Mouse (Mus musculus) midbrain, embryonic 11.5 days (tissue): ENCODE measurements at regions not wholly inside any gene's neighbourhood (a gene's known extent, or its start where the extent isn't known, plus 50 kb on each side); places are given as distances from the start of the nearest gene placed in this dataset.

ENCODE experiments used
- ATAC-seq: fragments of 200-750 bp; cut with Nextera tagmentation; 2 replicates; pipeline ENCODE4 v1.8.0; 2017; ENCODE audit warnings: moderate TSS enrichment, moderate library complexity; ENCODE audit not compliant: low FRiP score
- DNase-seq: peaks from one replicate; pipeline ENCODE4 v3.0.0; 2015; ENCODE audit warnings: low spot score; ENCODE audit errors: missing footprints
- H3K27ac ChIP-seq: fragments of 300-500 bp; sonication (generic); 2 replicates; pipeline ENCODE4 v1.5.1; 2014; ENCODE audit warnings: low read depth, low read length
- H3K27me3 ChIP-seq: fragments of 300-500 bp; sonication (generic); 2 replicates; pipeline ENCODE4 v1.6.1; 2014; ENCODE audit warnings: mild to moderate bottlenecking, low read length, moderate library complexity, mixed read lengths; ENCODE audit not compliant: control insufficient read depth, insufficient read depth
- H3K36me3 ChIP-seq: fragments of 300-500 bp; sonication (generic); 2 replicates; pipeline ENCODE4 v1.6.1; 2014; ENCODE audit warnings: mild to moderate bottlenecking, low read length, moderate library complexity, mixed read lengths; ENCODE audit not compliant: control insufficient read depth, insufficient read depth
- H3K4me1 ChIP-seq: fragments of 300-500 bp; sonication (generic); 2 replicates; pipeline ENCODE4 v1.6.1; 2014; ENCODE audit warnings: low read length; ENCODE audit not compliant: control insufficient read depth, insufficient read depth
- H3K4me2 ChIP-seq: fragments of 300-500 bp; sonication (generic); 2 replicates; pipeline ENCODE4 v1.6.1; 2014; ENCODE audit warnings: mild to moderate bottlenecking, moderate library complexity
- H3K4me3 ChIP-seq: fragments of 300-500 bp; sonication (generic); 2 replicates; pipeline ENCODE4 v1.5.1; 2014; ENCODE audit warnings: low read depth, low read length
- H3K9ac ChIP-seq: fragments of 300-500 bp; sonication (generic); 2 replicates; pipeline ENCODE4 v1.6.1; 2014; ENCODE audit warnings: low read length
- H3K9me3 ChIP-seq: fragments of 300-500 bp; sonication (generic); 2 replicates; pipeline ENCODE4 v1.6.1; 2016; ENCODE audit warnings: low read length; ENCODE audit not compliant: control insufficient read depth
- WGBS: fragments of 180-500 bp; shearing (Covaris S2); extraction: QIAGEN DNeasy Blood & Tissue Kit; methylation state at CpG from one replicate; pipeline ENCODE4 v1.1.7; 2014; 5-methylcytosine and 5-hydroxymethylcytosine counted together

DNA sequence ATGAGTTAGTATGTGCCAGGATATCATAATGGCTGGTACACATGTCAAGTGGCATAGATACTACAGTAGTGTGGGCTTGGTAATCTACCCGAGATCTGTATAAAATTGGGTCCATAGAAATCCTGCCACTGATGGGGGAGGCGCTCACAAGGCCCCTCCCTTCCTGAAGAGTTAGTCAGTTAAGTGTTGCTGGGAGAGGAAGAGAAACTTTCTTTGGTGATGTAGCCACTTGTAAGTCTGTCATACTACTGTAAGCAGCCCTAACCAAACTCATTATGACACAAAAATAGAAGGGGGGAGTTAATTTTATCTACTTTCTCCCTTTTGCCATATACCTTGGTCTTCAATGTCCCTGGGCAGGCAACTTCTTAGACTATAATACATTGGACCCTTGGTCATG, 316.3 kb downstream of the Setd4 start:
- H3K4me2 ChIP-seq: no peak overlapping the region
- H3K9ac ChIP-seq: no peak overlapping the region
- no peak overlapping the region for H3K27ac ChIP-seq
- no peak for DNase-seq
- ATAC-seq: no peak
- no peaks in the 10 kb centered on the region for H3K27me3 ChIP-seq
- no peaks in the 10 kb centered on the region for H3K36me3 ChIP-seq
- WGBS: 75% methylated on average over 2 of the region's 2 CpGs
- H3K9me3 ChIP-seq: no peaks in the 10 kb centered on the region
- H3K4me3 ChIP-seq: no peak overlapping the region
- H3K4me1 ChIP-seq: peaks cover 3% of the 10 kb centered on the region; the same call in 1 of the 2 replicates

DNA sequence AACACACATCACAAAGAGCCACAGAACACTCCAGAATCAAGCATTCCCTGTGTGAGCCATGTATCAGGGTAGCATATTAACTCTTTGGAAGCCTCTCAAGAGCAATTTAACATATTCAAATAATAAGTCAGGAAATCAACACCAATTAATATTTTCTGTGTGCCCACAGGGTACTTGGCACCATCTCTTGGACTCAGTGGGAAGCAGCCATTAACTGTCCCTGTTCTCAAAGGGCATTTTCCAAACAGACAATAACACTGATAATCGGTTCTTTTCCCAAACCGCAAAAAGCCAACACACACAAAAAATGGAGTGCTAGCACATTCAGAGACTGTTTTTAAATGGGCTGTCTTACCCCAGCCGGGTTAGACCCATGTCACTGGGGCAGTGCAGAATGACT, 317.0 kb downstream of the Setd4 start:
- H3K27me3 ChIP-seq: no peaks in the 10 kb centered on the region
- H3K4me1 ChIP-seq: no peaks in the 10 kb centered on the region; the same call in 1 of the 2 replicates
- ATAC-seq: no peak
- DNase-seq: no peak
- no peaks in the 10 kb centered on the region for H3K9me3 ChIP-seq
- H3K9ac ChIP-seq: no peak overlapping the region
- no peak overlapping the region for H3K4me3 ChIP-seq
- 90% methylated on average over 3 of the region's 3 CpGs for WGBS
- H3K27ac ChIP-seq: no peak overlapping the region
- H3K36me3 ChIP-seq: no peaks in the 10 kb centered on the region
- H3K4me2 ChIP-seq: no peak overlapping the region

DNA sequence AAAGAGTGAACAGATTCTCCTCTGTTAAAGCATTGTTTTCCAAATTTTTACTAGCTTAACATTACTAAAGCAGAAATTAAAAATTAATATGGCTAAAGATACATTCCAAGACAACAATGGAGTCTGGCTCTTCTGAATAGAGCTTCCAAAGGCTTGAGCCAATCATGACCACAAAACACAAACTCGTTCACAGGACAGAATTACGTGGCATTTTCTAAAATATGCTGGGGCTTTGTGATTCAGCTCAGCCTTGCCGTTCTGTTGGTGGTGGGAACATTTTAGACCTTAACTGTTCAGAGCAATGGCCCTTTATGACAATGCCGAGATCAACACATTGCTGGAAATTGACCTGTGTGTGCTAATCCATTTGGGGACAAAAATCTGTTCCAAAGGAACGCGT, 318.7 kb downstream of the Setd4 start:
- Histone ChIP-seq H3K9me3 (no peaks in the 10 kb centered on the region), H3K9ac (no peak overlapping the region), H3K27me3 (no peaks in the 10 kb centered on the region), H3K4me3 (no peak overlapping the region), H3K4me1 (no peaks in the 10 kb centered on the region; the same call in 1 of the 2 replicates), H3K4me2 (no peak overlapping the region), H3K36me3 (no peaks in the 10 kb centered on the region), H3K27ac (no peak overlapping the region)
- ATAC-seq (no peak), DNase-seq (no peak)
- WGBS: 93% methylated on average over 6 of the region's 6 CpGs

DNA sequence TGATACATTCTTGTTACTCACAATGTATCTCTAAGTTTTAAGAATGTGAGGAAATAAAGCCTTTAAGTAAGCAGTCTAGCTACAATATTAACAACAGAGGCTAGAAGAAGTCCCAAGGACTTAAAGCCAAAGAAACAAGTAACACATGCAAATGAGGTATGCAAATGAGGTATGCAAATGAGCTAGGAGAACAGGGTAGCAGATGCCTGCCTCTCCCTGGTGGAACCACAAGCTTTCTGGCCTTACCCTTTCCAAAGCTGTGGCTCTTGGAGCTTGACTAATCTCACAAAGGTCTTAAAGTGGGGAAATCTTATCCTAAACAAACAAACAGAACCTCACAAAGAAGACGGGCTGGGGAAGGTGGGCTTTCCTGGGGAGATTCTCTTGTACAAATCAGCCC, 322.1 kb downstream of the Setd4 start:
- no peak overlapping the region for H3K9ac ChIP-seq
- DNase-seq (no peak), ATAC-seq (no peak)
- no peaks in the 10 kb centered on the region for H3K27me3 ChIP-seq
- no peaks in the 10 kb centered on the region; the same call in 1 of the 2 replicates for H3K4me1 ChIP-seq
- no peak overlapping the region for H3K4me2 ChIP-seq
- H3K4me3 ChIP-seq: no peak overlapping the region
- WGBS: 4% methylated on average over 1 of the region's 1 CpGs
- no peaks in the 10 kb centered on the region for H3K9me3 ChIP-seq
- no peaks in the 10 kb centered on the region for H3K36me3 ChIP-seq
- H3K27ac ChIP-seq: no peak overlapping the region

DNA sequence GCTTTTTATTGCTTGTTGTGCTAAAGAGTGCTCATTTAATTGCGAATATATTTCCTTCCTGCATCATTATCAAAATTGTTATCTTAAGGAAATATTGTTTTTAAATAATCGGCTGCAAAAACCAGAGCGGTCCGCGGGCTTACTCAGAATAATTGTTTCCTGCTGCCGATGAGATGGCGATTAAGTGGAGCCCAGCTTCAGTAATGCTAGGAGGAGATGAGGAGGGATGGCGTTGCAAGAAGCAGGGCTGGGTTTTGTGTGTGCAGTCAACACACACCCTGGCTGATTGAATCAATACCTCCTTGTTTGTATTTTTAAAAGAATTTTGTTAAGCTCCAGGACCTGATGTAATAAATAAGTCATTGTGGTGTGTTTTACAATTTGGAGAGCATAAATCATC, 331.2 kb downstream of the Setd4 start:
- no peak overlapping the region for H3K4me2 ChIP-seq
- no peaks in the 10 kb centered on the region for H3K36me3 ChIP-seq
- H3K27ac ChIP-seq: no peak overlapping the region
- H3K27me3 ChIP-seq: no peaks in the 10 kb centered on the region
- no peaks in the 10 kb centered on the region for H3K4me1 ChIP-seq
- H3K9me3 ChIP-seq: no peaks in the 10 kb centered on the region
- WGBS: 81% methylated on average over 8 of the region's 8 CpGs
- H3K9ac ChIP-seq: no peak overlapping the region
- DNase-seq: no peak
- ATAC-seq: no peak
- H3K4me3 ChIP-seq: no peak overlapping the region

DNA sequence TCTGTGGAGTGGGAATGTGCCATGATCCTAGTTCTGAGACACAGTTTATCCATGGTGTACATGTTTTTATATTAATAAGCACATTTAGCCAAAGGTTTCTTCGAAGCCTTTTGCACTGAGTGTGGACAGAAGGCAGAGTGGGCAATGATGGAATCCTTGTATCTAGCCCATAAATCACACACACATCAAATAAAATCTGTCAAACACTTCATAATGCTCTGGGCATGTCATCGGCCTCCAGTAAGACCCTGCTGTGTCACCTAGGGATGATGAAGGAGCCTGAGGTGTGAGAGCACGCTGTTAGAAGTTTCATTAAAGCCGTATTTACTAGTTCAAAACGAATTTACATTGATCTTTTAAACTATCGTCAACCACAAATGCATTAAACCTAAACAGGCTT, 331.7 kb downstream of the Setd4 start:
- Histone ChIP-seq H3K27ac (no peak overlapping the region), H3K27me3 (no peaks in the 10 kb centered on the region), H3K36me3 (no peaks in the 10 kb centered on the region), H3K4me2 (no peak overlapping the region), H3K4me3 (no peak overlapping the region), H3K9ac (no peak overlapping the region), H3K9me3 (no peaks in the 10 kb centered on the region), H3K4me1 (no peaks in the 10 kb centered on the region)
- DNase-seq (no peak), ATAC-seq (no peak)
- WGBS: 83% methylated on average over 6 of the region's 6 CpGs

DNA sequence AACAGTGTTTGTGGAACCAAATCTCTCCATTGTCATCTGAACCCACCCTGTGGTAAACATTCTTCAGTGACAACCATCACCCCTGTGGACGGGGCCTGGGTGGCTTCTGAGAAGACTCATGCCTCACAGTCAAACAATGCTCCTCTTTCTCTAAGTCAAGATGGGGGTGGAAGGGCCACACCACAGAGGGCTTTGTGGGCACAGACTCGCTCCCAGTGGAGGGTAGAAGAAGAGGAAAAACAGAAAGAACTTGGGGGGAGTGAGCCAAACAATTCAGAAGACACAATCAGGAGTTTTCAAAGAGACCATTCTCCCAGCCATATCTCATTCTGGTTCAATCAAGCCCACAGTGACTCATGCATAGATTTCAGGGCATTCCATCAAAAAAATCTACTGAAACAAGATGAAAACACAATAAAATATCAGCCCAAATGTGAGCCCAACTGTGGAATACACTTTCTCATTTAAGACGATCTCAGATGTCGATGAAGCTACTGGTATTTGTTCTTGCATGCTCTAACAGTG, 339.7 kb downstream of the Setd4 start:
- Histone ChIP-seq H3K36me3 (no peaks in the 10 kb centered on the region), H3K27ac (no peak overlapping the region), H3K4me3 (no peak overlapping the region), H3K9me3 (no peaks in the 10 kb centered on the region), H3K4me1 (no peaks in the 10 kb centered on the region), H3K27me3 (no peaks in the 10 kb centered on the region), H3K9ac (no peak overlapping the region), H3K4me2 (no peak overlapping the region)
- WGBS: 74% methylated on average over 4 of the region's 4 CpGs
- ATAC-seq: no peak
- DNase-seq: no peak

DNA sequence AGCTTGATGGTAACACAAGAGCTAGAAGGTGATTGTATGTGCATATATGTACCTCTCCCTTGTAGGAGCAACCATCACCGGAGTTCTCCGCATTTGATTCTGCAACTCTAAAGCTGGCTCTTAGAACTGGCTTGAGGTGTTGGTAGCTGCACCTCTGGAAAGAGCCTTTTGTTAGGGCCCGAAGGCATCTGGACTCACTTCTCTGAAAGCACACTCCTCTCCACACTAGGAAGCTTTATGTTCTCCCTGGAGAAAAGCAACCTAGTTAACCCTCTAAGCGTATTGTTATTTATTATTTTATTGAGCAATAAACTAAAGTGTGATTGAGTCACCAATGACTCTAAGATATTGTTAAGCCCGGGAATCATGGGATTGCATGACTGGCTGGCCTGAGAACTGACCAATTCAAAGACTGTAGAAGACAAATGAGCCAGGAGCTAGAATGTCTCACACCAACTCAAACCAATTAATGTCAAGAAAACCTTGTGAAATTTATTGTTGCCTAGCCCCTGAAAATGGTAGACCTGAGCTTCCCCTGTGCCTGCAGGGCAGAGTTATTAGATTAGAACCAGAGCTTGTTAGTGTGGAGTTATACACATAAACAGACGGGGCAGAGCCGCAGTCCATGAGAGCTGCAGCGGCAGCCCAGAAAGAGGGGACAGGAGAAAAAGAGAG, 340.6 kb downstream of the Setd4 start:
- DNase-seq: no peak
- no peak overlapping the region for H3K27ac ChIP-seq
- no peak overlapping the region for H3K4me3 ChIP-seq
- H3K27me3 ChIP-seq: no peaks in the 10 kb centered on the region
- no peak for ATAC-seq
- no peaks in the 10 kb centered on the region for H3K9me3 ChIP-seq
- no peak overlapping the region for H3K4me2 ChIP-seq
- H3K4me1 ChIP-seq: no peaks in the 10 kb centered on the region
- WGBS: 86% methylated on average over 8 of the region's 8 CpGs
- H3K36me3 ChIP-seq: no peaks in the 10 kb centered on the region
- no peak overlapping the region for H3K9ac ChIP-seq

DNA sequence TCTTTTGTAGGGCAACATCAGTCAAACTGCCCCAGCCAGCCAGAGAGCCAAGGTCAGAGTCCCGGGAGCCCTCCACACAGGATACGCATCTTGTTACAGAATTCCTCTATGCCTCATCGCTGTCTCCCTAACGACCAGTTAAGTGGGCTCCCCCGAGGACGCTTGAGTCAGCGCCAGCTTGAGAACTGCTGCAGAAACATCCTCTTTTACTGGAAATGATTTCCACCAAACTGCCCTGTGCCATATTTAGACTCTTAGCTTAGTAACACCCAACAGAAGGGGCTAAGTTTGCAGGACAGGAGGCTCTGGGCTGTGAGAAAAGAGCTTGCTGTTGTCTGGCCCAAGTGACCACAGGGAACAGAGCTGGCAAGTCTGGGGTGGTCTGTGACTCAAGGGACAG, 357.0 kb downstream of the Setd4 start:
- 18% methylated on average over 7 of the region's 7 CpGs for WGBS
- Histone ChIP-seq H3K4me2 (no peak overlapping the region), H3K27me3 (no peaks in the 10 kb centered on the region), H3K9me3 (no peaks in the 10 kb centered on the region), H3K36me3 (no peaks in the 10 kb centered on the region), H3K4me1 (no peaks in the 10 kb centered on the region; the same call in 1 of the 2 replicates), H3K27ac (no peak overlapping the region), H3K4me3 (no peak overlapping the region), H3K9ac (no peak overlapping the region)
- ATAC-seq (no peak), DNase-seq (peak; percentile 91)
